Mouse (Mus musculus) liver, adult 2 months (tissue): ENCODE results near the gene Olfr718-ps1.

Experiments
- CTCF ChIP-seq: fragments of 200-500 bp; IDR thresholded peaks from 2 replicates; pipeline ENCODE4 v1.5.1; 2011; ENCODE audit warnings: low read depth, low read length, control low read depth
- POLR2A ChIP-seq: fragments of 200-500 bp; IDR thresholded peaks from 2 replicates; pipeline ENCODE4 v1.6.1; 2011; ENCODE audit warnings: low read length, control low read depth; ENCODE audit not compliant: insufficient read depth; ENCODE audit errors: extremely low read depth

- TF ChIP-seq CTCF (no peak), POLR2A (no peak)
Observed at GRCm38 (mm10) chr5:143192806-143193205, 45.4 kb upstream of the Olfr718-ps1 start.
